Mouse (Mus musculus): Measurements from ENCODE around the gene Gng3. TPM values are rescaled to one million over a fixed set of nuclear protein-coding genes. Genes with fewer than 3 reads are reported as not detected.

Gene Gng3
- total and polyA plus RNA-seq, 3 experiments = 0.15 to 2.5 TPM; not detected in 1

DNA sequence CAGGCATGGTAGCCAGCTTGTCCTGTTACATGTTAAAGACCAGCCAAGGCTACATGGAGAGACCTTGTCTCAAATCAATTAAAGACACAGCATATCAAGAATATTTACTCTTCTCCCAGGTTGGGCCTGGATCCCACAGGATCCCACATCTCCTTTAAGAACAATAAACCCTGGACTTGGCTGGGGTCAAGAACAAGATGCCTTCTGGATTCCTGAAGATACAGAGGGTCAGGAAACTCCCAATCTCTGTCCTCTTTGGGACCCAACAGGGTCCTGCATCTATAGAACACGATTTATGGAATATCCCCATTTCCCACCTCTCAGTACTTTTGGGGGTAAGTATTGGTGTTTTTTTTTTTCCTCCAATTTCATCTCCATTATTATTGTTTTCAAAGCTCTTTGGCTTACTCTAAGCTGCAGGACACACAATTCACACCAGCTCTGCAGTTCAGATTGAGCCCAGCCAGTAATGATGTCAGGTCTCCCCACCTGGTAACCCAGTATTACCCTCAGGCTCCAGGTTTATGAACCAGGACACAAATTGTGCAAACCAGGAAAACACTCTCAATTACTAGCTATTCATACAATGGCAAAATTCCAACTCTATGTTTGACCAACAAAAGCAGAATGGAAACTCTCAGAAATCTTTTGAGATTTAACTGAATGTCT is 48.1 kb upstream of the Gng3 start (continued):
- TF ChIP-seq RCOR1 (IDR thresholded peaks at IDR 0.05; ENCODE audit: low read depth, low read length) = no peak; the same call in 1 of the 2 replicates
- TF ChIP-seq USF2 (IDR thresholded peaks at IDR 0.05; ENCODE audit: borderline replicate concordance in 1 of 2, insufficient read depth in 1 of 2, low read depth in 1 of 2, low read length in 2 of 2) = no peak
- TF ChIP-seq JUND (IDR thresholded peaks at IDR 0.05; ENCODE audit: low read depth, low read length) = no peak
- TF ChIP-seq CTCF (IDR thresholded peaks at IDR 0.05 in 2 of 3, conservative IDR thresholded peaks at IDR 0.05 in 1 of 3; ENCODE audit: control insufficient read depth in 1 of 3, insufficient read depth in 1 of 3, low read depth in 2 of 3, low read length in 3 of 3, poor library complexity in 1 of 3, severe bottlenecking in 1 of 3) = no peak
- TF ChIP-seq TCF12 (IDR thresholded peaks at IDR 0.05; ENCODE audit: low read depth, low read length) = no peak
- no peak for TF ChIP-seq NRF1 (IDR thresholded peaks at IDR 0.05; ENCODE audit: insufficient read depth, low read depth, low read length, poor library complexity, severe bottlenecking)
- no peak for TF ChIP-seq E2F4 (IDR thresholded peaks at IDR 0.05; ENCODE audit: borderline replicate concordance, low read depth, low read length)
- TF ChIP-seq SIN3A (IDR thresholded peaks at IDR 0.05; ENCODE audit: low read length) = peak; percentile 50
- peak; percentile 54; the same call in 1 of the 2 replicates for TF ChIP-seq CHD2 (IDR thresholded peaks at IDR 0.05; ENCODE audit: low read length)
- no peak for TF ChIP-seq TBP (IDR thresholded peaks at IDR 0.05; ENCODE audit: low read depth, low read length)
- TF ChIP-seq TAL1 (IDR thresholded peaks at IDR 0.05; ENCODE audit: low read length) = no peak
- TF ChIP-seq SMC3 (IDR thresholded peaks at IDR 0.05; ENCODE audit: low read depth, low read length) = peak; percentile 33
- TF ChIP-seq MAZ (IDR thresholded peaks at IDR 0.05; ENCODE audit: low read depth, low read length) = no peak
- no peak for TF ChIP-seq GABPA (IDR thresholded peaks at IDR 0.05; ENCODE audit: low read depth, low read length)
- no peak for TF ChIP-seq CHD1 (IDR thresholded peaks at IDR 0.05; ENCODE audit: low read depth, low read length)
- peak; percentile 97; the same call in 1 of the 2 replicates for TF ChIP-seq POLR2AphosphoS2 (IDR thresholded peaks at IDR 0.05; ENCODE audit: low read length)
- peak; percentile 47; the same call in 1 of the 2 replicates for TF ChIP-seq NELFE (IDR thresholded peaks at IDR 0.05; ENCODE audit: low read depth, low read length)
- TF ChIP-seq EP300 (IDR thresholded peaks at IDR 0.05; ENCODE audit: low read depth in 1 of 2, low read length in 2 of 2) = no peak
- no peak for TF ChIP-seq GATA1 (IDR thresholded peaks at IDR 0.05; ENCODE audit: low read depth, low read length)

DNA sequence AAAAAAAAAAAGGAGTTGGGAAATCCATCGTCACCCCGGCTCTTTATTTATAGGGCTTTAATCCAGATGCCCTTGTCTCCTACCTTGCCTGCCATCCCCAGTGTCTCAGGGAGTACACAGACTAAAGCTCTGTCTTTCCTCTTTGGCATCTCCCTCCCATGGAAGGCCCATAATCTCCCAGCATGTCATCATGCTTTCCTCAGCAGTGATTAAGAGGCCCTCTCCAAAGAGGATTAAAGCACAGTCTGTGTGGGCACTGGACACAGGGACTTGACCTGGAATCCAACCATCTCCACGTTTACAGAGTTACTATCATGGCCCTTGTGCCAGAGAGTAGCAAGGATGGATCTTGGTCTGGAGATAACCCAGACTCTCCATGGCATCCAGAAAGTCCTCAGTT is 44.6 kb upstream of the Gng3 start, which contains the start of the genes Lbhd1 and Gm49403:
TSS of gene Lbhd1 (plus strand) at position 117 of the 400 bp plus-strand sequence.
TSS of gene Gm49403 (plus strand) at position 315 of the 400 bp plus-strand sequence.
- H3K36me3 ChIP-seq (ENCODE audit: control insufficient read depth in 1 of 2, insufficient read depth in 2 of 2, low read length in 2 of 2) = peaks cover 0 to 18% of the 10 kb centered on the region in 2 experiments; a peak in 2 of 4 replicates
- no peak within 1 kb of the TSS for H3K27ac ChIP-seq (ENCODE audit: control insufficient read depth, low read depth, low read length)
- H3K27me3 ChIP-seq (ENCODE audit: control insufficient read depth in 1 of 2, insufficient read depth in 2 of 2, low read length in 2 of 2) = no peaks in the 10 kb centered on the region
- H3K4me1 ChIP-seq (ENCODE audit: control insufficient read depth in 1 of 2, insufficient read depth in 2 of 2, low read length in 2 of 2) = peaks cover 0 to 10% of the 10 kb centered on the region in 2 experiments; a peak in 1 of 4 replicates
- peaks cover 14% of the 10 kb centered on the region for H3K79me2 ChIP-seq (ENCODE audit: control insufficient read depth, insufficient read depth, low read length, poor library complexity)
- no peak within 1 kb of the TSS for H3K4me3 ChIP-seq (ENCODE audit: control insufficient read depth in 1 of 2, insufficient read depth in 1 of 2, low read depth in 2 of 2, low read length in 2 of 2)
- no peaks in the 10 kb centered on the region for H3K9me3 ChIP-seq (replicated peaks; ENCODE audit: insufficient read depth, low read length)
- DNase-seq (ENCODE audit: low read depth, low spot score) = no peak
- TF ChIP-seq E2F4 (IDR thresholded peaks at IDR 0.05; ENCODE audit: borderline replicate concordance, low read depth, low read length) (no peak), RCOR1 (IDR thresholded peaks at IDR 0.05; ENCODE audit: low read depth, low read length) (no peak), SIN3A (IDR thresholded peaks at IDR 0.05; ENCODE audit: low read length) (no peak), RAD21 (IDR thresholded peaks at IDR 0.05; ENCODE audit: low read depth, low read length) (no peak), GATA1 (IDR thresholded peaks at IDR 0.05; ENCODE audit: low read depth, low read length) (no peak), MYC (IDR thresholded peaks at IDR 0.05; ENCODE audit: low read depth, low read length) (no peak), JUND (IDR thresholded peaks at IDR 0.05; ENCODE audit: low read depth, low read length) (no peak), ELF1 (IDR thresholded peaks at IDR 0.05; ENCODE audit: low read depth, low read length) (no peak), POLR2AphosphoS2 (IDR thresholded peaks at IDR 0.05; ENCODE audit: low read length) (no peak), POLR2A (IDR thresholded peaks at IDR 0.05; ENCODE audit: control insufficient read depth in 1 of 2, insufficient read depth in 1 of 2, low read depth in 1 of 2, low read length in 2 of 2, poor library complexity in 1 of 2) (no peak), MAX (IDR thresholded peaks at IDR 0.05; ENCODE audit: low read length) (no peak), USF1 (IDR thresholded peaks at IDR 0.05; ENCODE audit: low read depth, low read length) (no peak), CHD2 (IDR thresholded peaks at IDR 0.05; ENCODE audit: low read length) (no peak), NELFE (IDR thresholded peaks at IDR 0.05; ENCODE audit: low read depth, low read length) (no peak), USF2 (IDR thresholded peaks at IDR 0.05; ENCODE audit: borderline replicate concordance in 1 of 2, insufficient read depth in 1 of 2, low read depth in 1 of 2, low read length in 2 of 2) (no peak), CTCF (IDR thresholded peaks at IDR 0.05 in 2 of 3, conservative IDR thresholded peaks at IDR 0.05 in 1 of 3; ENCODE audit: control insufficient read depth in 1 of 3, insufficient read depth in 1 of 3, low read depth in 2 of 3, low read length in 3 of 3, poor library complexity in 1 of 3, severe bottlenecking in 1 of 3) (no peak)
- no peak within 1 kb of the TSS for H3K9ac ChIP-seq (ENCODE audit: control insufficient read depth, low read depth, low read length, poor library complexity, severe bottlenecking)
